Mouse (Mus musculus): Measurements from ENCODE around the gene Adam19.
"Not testable (repeated sequence)": the region's sequence is repeated elsewhere in the genome, so short reads cannot be mapped to it uniquely, and the experiment has no call there.

Adam19 gene

DNA sequence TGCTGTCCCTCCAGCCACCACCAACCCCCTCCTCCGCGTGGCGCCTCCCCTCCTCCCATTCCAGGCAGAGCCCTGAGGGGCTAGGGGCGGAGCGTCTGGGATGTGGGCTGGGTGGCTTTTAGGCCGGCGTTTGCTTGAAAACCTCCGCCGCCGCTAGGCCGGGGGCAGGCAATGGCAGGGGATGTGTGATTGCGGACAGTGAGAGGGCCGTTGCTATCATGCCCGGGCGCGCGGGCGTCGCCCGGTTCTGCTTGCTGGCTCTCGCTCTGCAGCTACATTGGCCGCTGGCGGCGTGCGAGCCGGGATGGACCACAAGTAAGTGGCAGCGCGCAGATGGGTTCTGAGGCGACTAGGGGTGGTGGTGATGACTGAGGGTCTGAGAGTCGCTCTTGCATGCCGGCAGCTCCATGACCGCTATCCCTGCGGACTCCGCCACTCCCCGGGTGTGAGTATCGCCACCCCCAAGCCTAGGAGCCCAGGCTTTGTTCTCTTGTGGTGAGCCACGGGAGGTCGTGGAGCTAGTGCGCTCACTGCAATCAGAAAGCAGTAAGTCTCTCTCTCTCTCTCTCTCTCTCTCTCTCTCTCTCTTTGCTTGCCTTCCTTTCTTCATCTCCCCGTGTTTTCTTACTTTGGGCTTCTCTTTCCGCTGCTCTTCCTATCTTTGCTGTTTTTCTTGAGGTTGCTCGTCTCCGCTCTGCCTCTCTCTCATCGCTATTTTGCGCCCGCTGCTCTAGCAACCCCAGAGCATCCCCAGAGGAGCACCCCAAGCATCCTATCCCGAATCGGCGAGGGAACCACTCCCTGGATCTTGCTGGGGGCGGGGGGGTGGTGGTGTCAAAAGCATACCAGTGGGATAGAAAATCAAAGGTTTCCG is at the start of gene Adam19:
Gene Adam19, plus strand, starts transcription at position 97 of the 874 bp plus-strand sequence.
- DNase-seq (ENCODE audit: low spot score in 2 of 2) = peak; percentile 52 to 59

DNA sequence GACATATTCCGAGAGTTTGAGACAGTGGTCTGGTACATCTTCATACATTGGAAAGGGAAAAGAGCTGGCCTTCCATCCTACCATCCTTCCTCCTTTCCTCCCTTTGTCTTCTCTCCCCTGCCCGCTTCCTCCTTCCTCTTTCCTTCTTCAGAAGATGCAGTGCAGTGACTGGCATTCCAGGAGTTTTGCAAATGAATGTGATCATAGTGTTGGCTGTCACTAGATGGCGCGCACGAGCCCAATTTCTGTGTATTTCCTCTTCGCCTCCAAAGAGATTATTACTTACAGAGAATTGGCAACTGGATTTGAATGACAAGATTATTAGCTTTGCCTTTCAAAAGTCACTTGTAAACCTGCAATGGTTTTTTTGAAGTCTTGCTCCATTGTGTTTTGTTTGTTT is 39.7 kb upstream of the Adam19 start:
- peak; percentile 63 to 65 for DNase-seq (ENCODE audit: low spot score in 2 of 2)

DNA sequence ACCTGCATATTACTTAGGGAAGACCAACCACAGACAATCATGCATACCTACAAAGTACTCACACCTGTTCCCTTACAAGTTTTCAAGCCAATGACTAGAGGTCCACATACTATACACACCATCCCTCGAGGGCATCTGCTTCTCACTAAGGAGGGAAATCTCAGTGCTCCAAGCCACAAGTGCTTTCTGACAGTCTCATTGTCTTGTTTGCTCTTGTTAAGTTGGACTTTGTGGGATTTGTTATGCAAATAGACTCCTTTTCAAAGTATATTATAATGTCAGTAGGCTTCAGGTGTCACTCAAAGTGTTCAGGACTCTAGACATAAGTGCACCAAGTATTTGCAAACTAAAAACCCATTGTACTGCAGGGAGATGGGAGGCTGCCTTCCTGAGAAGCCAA is 35.5 kb upstream of the Adam19 start:
- DNase-seq (ENCODE audit: low spot score in 2 of 2) = no peak

DNA sequence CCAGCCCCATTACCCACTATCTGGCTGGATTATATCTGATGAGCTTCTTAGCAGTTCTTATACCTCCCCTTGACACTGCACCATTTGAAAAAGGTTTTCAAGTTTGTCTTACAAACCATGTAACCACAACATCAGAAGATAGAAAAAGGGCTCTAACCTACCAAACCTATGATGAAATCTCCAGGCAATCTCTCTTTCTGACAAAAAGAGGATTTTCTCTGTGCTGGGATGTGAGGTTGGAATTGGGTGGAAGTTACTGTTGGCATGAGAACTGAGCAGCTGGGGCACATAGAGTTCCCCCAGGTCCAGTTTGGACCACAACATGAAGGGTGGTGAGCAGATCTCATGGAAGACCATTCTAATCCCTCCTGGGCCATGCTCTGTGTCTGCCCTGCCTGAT is 33.9 kb upstream of the Adam19 start:
- DNase-seq (ENCODE audit: low spot score in 2 of 2) = no peak

DNA sequence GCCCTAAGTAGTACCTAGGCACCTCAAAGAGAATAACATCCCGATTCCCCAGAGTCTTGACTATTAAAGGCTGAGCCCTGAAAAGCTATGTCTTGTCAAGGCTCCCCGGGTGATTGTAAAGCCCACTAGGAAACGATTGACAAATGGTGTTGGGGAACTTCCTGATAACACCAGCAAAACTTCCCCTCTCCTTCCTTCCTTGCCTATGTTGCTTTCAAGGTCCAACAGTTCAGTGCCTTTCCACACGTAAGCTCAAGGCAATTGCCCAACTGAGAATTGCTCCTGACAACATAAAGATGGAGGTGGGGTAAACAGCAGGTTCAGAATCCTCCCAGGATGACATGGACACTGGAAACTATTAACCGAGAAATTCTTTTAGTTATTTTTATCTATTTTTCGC is 32.8 kb upstream of the Adam19 start:
- no peak for DNase-seq (ENCODE audit: low spot score in 2 of 2)

DNA sequence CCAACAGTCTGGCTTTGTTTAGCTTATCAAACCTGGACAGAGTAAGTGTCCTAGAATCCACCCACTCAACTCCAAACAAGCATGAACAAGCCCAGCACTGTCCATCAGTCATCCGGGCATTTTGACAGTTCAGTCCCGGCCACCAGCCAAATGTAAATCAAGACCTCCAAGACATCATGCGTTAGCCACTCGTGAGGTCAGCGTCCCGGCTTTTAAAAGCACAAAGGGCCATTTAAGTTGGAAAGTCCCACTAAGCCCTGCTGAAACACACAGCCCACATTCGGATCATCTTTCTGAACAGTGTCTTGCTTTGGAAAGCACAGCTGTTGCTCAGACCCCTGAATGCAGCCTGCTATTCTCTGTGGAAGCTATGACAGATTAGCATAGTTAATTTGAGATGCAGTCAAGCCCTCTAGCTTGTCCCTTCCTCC is 29.8 kb upstream of the Adam19 start:
- no peak for DNase-seq (ENCODE audit: low spot score in 2 of 2)

DNA sequence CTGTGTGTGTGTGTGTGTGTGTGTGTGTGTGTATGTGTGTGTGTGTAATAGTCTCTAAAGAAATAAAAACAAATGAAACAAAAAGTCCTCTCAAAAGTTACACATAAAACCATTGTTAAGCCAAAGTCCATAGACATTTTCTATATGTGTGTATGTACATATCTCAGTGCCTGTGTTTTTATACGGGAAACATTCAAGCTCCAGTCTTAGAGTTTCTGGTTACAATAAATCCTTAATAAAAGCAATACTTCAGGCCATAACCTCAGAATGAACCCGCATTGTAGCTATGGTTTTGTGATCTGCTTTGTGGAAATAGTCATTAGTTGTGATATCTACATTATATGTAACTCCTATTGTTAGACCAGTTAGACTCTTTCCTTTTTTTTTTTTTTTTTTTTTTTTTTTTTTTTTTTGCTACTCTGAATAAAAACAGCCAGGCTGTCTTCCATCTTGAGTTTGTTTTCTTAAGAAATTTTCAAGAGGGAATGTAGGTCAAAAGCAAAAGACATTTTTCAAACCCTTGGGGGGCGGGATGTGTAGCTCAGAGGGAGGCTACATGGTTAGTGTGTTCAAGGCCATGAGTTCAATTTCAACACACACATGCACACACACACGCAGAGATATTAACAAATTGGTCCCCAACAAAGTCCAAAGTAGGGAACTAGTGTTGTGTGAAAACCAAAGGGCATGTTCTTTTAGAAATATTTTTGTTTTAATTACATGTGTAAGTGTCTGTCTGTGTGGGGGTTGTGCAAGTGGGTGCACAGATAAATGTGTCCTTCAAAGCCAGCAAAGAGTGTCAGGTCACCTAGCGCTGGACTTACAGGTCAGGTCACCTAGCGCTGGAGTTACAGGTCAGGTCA is 27.6 kb upstream of the Adam19 start:
- no peak for DNase-seq (ENCODE audit: low spot score in 2 of 2)

DNA sequence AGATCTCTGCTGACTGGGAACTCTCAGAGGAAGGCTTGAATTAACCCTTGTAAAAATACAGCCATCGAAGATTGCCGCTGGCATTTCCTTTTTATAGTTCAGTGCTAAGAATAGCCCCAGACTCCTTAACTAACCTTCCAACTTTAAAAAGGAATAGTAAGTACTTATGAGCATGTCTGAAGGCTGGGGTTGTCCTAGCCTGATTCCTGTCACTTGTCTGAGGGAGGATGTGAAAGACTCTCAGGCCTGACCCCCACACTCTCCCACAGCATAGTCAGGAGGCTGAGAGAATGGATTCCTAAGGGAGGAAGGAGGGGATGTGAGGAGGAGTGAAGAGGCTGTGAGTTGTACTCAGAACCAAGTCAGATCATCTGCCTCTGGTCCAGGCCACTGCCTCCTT is 26.3 kb upstream of the Adam19 start:
- no peak for DNase-seq (ENCODE audit: low spot score in 2 of 2)

DNA sequence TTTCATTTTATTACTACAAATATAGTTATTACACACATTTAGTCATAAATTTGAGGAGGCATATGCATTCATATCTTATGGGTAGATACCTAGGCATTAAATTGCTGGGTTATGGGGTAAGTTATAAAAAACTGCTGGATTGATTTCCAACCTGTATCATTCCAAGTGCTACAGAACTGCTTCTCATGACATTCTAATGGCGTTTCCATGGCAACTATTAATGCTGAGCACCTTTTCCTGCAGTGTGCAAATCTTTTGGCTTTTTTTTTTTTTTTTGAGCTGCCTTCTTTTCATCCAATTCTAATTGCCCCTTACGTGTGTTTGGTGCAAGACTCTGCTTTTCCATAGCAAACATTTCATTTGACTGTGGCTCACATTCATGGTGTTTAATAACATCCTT is 25.8 kb upstream of the Adam19 start:
- DNase-seq (ENCODE audit: low spot score in 2 of 2) = no peak

DNA sequence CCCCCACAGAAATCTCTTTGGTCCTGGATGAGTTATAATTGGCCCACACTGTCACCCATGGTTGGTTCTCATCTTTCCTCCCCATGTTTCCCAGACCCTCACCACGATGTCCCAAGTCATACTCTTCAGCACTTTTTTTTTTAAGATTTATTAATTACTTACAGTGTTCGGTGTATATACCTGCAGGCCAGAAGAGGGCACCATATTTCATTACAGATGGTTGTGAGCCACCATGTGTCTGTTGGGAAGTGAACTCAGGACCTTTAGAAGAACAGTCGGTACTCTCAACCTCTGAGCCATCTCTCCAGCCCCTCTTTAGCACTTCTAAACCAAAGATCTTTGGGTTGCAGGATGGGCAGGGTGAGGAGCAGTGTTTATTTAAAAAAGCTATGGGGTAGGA is 24.3 kb upstream of the Adam19 start:
- no peak for DNase-seq (ENCODE audit: low spot score in 2 of 2)

DNA sequence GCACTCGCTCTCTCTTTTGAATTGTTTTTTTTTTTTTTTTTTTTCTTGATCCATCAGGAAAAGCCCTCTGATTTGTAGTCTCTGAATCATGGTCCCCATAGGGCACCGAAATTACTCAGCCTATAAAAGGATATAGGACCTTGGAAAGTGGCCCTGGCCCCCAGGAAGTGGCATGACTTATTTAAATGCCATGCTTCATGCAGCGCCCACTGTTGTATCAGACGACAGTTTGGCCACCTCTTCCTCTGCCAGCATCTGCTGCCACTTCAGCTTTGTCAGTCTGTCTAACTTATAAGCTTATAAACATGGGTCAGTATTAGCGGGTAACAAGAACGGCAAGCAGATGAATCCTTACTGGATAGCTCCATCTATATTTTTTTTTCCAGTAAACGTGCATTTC is 22.8 kb upstream of the Adam19 start:
- no peak for DNase-seq (ENCODE audit: low spot score in 2 of 2)

DNA sequence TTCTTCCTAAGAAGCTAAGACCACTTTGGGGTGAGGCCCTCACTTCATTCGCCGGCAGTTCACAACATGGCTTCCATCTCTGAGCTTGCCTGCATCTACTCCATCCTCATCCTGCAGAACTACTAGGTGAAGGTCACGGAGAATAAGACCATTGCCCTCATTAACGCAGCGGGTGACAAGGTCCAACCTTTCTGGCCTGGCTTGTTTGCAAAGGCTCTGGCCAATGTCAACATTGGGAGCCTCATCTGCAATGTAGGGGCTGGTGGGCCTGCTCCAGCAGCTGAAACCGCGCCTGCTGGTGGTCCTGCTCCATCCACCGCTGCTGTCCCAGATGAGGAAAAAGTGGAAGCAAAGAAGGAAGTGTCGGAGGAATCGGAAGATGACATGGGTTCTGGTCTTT is 19.4 kb upstream of the Adam19 start:
- no peak for DNase-seq (ENCODE audit: low spot score in 2 of 2)

DNA sequence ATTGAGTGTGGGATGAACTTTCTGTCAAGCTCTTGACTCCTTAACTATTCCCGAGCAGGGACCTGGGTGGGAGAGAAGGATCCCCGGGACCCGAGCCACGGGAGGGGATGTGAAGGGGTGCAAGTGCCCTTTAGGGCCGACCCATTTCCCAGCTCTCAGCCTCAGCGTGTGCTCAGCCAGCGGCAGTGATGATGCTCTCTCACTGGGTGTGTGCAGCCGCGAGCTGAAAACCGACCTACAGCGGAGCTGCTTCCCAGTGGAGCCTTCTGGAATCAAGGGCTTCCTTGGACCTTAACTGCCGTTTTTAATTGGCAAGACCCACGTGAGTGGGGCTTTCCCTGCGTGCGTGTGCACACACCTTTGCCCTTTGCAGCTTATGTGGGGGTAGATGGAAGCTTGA is 16.9 kb upstream of the Adam19 start:
- no peak for DNase-seq (ENCODE audit: low spot score in 2 of 2)

DNA sequence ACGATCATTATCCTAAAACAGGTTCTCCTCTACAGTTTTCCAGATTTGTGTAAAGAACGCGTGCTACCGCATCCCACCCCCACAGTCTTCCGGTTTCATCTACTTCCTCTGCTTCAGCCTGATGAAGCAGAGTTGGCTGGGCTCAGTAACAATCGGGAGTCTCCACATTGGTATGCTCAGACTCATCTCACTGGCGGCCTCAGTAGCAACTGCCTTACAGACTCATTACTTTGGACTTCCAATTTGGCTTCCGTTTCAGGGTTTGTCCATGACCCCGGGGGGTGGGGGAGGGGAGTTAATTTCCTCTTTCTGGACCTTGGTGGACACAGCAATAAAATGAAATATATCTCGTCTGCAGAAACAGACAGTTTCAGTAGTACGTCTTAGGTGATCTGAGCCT is 16.5 kb upstream of the Adam19 start:
- DNase-seq (ENCODE audit: low spot score in 2 of 2) = no peak

DNA sequence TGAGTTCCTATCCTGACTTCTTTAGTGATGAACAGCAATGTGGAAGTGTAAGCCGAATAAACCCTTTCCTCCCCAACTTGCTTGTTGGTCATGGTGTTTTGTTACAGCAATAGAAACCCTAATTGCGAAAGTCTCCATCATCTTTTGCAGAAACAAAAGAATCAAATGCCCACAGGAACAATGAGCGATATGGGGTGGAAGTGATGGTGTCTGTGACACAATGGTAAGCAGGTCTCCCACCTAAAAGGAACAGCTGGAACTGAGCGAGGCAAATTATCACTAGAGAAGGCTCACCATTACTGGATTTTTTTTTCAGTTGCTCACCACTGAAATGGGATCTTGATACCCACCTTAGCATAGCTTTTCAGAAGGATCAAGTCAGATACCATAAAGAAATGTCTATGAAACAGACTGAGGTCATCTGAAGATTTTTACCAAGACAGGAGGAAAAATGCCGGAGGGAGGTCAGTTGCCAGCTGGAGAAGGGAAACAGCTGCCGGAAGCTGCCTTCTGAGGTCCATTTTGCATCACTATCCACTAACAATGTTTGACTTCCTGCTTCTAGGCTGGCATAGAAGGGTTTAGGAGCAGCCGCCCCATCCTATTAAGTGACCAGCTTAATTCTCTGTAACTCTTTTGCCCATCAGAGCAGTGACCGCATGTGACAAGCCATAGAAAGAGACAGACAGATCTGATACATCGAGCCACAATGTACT is 14.8 kb upstream of the Adam19 start:
- no peak for DNase-seq (ENCODE audit: low spot score in 2 of 2)

DNA sequence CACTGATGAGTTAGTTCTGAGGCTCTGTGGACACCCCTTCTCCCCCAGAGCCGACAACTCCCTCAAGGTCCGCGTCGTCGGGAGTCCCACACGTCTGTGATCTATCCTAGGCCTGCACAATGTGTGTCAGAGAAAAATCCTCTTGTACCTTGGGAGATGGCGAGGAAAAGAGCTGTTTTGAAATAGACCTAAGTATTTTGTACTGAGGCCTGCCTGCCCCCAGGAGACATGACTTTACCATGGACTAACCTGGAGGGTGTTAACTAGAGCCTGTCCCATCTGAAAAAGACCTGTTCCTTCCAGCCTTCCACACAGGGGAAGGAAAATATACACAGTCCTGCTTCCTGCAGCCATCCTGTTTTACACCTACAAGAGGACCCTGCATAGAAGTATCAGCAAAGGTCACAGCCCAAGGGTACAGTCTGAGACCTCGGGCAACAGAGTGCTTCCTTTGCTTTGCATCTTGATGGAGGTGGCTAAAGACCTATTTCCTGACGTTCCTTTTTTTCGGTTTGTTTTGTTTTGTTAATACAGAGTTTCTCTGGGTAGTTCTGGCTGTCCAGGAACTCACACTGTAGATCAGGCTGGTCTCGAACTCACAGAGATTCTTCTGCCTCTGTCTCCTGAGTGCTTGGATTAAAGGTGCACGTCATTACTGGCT is 14.1 kb upstream of the Adam19 start:
- DNase-seq (ENCODE audit: low spot score in 2 of 2) = no peak

DNA sequence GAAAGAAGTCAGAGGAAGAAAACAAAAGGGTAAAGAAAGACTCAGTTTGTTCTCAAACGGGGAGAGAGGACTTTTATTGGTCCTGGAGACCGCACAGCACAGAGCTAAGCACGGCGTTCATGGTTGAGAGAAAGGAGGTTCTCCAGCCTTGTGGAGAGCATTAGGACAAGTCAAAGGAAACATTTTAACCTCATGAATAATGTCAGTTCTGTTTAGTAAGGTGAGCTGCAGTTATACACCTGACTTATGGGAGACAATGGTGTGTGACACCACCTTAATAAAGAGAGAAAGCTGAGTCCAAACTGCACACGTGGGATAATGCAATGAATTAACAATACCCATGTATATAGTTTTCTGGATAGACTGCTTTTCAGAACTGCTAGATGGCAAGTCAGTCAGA is 11.0 kb upstream of the Adam19 start:
- no peak for DNase-seq (ENCODE audit: low spot score in 2 of 2)

DNA sequence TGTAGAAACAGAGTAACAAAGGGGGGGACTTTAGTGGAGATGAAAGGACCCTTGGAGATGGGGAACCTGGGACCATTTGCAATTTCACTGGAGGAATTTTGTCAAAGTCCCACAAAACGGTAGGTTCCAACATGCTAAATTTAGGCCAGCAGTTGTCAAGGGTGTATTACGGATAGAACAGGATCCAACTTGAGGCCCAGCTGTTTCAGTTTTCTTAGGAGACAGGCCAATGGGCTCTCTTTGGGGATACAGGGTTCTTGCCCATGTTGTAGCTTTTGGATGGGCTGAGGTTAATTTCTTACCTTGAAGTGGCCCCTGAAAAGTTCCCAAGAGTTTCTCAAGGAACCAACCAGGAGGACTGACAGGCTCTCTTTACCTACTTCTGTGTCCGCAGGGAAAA is 8.5 kb upstream of the Adam19 start:
- no peak for DNase-seq (ENCODE audit: low spot score in 2 of 2)

DNA sequence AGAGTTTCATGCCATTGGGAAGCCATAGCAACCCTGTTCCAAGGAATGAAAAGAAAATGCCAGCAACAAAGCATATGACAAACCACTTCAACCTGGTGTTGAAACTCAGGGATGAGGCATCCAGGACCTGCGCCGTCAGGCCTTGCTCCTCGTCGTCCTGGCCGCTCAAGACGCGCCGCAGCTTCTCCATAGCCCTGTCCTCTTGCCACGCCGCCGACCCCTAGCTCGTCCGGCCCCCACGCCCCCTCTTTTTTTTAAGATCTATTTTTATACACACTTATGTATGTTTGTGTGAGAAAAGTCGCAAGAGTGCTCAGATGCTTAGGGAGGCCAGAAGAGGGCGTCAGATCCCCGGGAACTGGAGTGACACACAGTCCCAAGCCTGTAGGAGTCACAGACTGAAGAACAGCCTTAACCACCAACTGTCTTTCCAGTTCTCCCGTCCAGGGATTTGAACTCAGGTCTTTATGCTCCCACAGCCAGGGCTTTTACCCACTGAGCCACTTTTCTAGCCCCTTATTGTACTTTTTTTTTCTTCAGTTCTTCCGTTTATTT is 3.6 kb upstream of the Adam19 start, which contains the start of gene Gm12166:
Gene Gm12166, minus strand, starts transcription at position 217 of the 555 bp plus-strand sequence.
- peak in 1 of 2 experiments; percentile 33 for DNase-seq (ENCODE audit: low spot score in 2 of 2)

DNA sequence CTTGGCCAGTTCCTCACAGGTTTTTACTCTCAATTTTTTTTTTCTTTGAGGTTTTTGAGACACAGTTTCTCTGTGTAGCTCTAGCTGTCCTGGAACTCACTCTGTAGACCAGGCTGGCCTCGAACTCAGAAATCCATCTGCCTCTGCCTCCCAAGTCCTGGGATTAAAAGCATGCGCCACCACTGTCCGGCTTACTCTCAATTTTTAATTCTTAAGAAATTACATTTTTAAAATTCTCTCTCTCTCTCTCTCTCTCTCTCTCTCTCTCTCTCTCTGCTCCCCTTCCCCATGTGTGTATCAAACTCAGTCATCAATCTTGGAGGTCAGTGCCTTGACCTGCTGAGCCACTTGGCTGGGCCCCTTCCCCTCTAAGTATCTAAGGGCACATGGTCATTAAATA is 2.3 kb upstream of the Adam19 start:
- DNase-seq (ENCODE audit: low spot score in 2 of 2) = not testable (repeated sequence)

DNA sequence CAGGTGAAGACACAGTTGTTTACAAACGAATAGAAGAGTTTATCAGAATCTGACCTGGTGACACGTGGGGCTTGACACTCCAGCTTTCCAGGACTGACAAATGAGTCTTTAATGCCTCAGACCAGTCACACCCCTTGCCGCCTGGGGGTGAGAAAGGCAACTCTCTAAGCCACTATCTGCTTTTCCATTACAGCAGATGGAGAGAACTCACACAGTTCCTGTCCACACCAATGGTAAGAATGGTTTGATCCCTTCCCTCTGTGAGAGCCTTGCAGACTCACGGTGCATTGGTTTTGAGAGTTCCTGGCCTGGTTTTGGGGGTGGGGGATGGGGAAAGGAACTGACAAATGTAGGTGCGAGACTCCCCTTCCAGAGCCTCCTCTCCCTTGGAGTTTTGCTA is 1.5 kb upstream of the Adam19 start:
- DNase-seq (ENCODE audit: low spot score in 2 of 2) = no peak

Data from frontal cortex, postnatal 25 days (tissue).